Mouse (Mus musculus): ENCODE results near the gene Hoxa4.

Gene Hoxa4

GRCm38 (mm10) chr6:52152226-52153193 lies 39.0 kb downstream of the Hoxa4 start:
- DNase-seq (ENCODE audit: low spot score in 2 of 2): no peak

GRCm38 (mm10) chr6:52151571-52151970 lies 40.0 kb downstream of the Hoxa4 start:
- DNase-seq (ENCODE audit: low spot score in 2 of 2): no peak

- DNase-seq (ENCODE audit: low spot score in 2 of 2): no peak
These were observed 41.1 kb downstream of the Hoxa4 start for GRCm38 (mm10) chr6:52150401-52150966.

Measured in spleen, postnatal 10 days (tissue).